Mouse (Mus musculus): ENCODE measurements around the gene Eif3l.

DNA sequence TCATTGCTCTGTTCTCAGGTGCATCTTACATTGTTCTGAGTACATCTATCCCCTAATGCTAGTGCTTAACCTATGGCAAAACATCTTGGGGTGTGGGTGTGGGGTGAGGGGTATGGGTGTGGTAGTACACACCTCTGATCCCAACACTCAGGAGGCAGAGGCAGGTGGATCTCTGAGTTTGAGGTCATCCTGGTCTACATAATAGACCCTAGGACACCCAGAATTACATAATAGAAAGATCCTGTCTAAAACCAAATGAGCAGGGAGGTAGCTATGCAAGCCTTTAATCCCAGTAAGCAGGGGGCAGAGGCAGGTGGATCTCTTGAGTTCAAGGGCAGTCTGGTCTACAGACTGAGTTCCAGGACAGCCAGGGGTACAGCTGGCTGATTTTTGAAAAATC is 1.2 kb upstream of the Eif3l start:
- TF ChIP-seq POLR2A (IDR thresholded peaks at IDR 0.05; ENCODE audit: borderline replicate concordance, extremely low read depth, low read depth, low read length) (no peak), CTCF (IDR thresholded peaks at IDR 0.05; ENCODE audit: insufficient read depth, low read length) (no peak)

All from lung, adult 2 months (tissue).